Mouse (Mus musculus) cortical plate, adult 2 months (tissue): ENCODE measurements at regions not wholly inside any gene's neighbourhood (a gene's known extent, or its start where the extent isn't known, plus 50 kb on each side); places are given as distances from the start of the nearest gene placed in this dataset.

Source experiments
- H3K27ac ChIP-seq: fragments of 200-500 bp; 2 replicates; pipeline ENCODE4 v1.5.1; 2012; ENCODE audit warnings: low read length, control low read depth, inconsistent platforms; ENCODE audit not compliant: insufficient read depth
- H3K4me1 ChIP-seq: fragments of 200-500 bp; 2 replicates; pipeline ENCODE4 v1.6.1; 2011; ENCODE audit warnings: low read length; ENCODE audit not compliant: control insufficient read depth, insufficient read depth
- H3K4me3 ChIP-seq: fragments of 200-500 bp; 2 replicates; pipeline ENCODE4 v1.5.1; 2011; ENCODE audit warnings: mild to moderate bottlenecking, low read length, control low read depth; ENCODE audit not compliant: insufficient read depth
- CTCF ChIP-seq: fragments of 200-500 bp; IDR thresholded peaks from 2 replicates; pipeline ENCODE4 v1.5.1; 2011; ENCODE audit warnings: mild to moderate bottlenecking, control low read depth, low read length; ENCODE audit not compliant: insufficient read depth; ENCODE audit errors: extremely low read depth
- POLR2A ChIP-seq: fragments of 200-500 bp; IDR thresholded peaks from 2 replicates; pipeline ENCODE4 v1.6.1; 2011; ENCODE audit warnings: mild to moderate bottlenecking, low read length, control low read depth; ENCODE audit not compliant: insufficient read depth; ENCODE audit errors: extremely low read depth

- peaks cover 2% of the 10 kb centered on the region for H3K4me1 ChIP-seq
- H3K4me3 ChIP-seq = no peak overlapping the region
- H3K27ac ChIP-seq = no peak overlapping the region
- no peak for TF ChIP-seq CTCF
- no peak for TF ChIP-seq POLR2A
Observed at GRCm38 (mm10) chr11:32136066-32136465, 64.0 kb downstream of the Il9r start.

GRCm38 (mm10) chr11:32133996-32134395 lies 66.1 kb downstream of the Il9r start:
- no peak overlapping the region for H3K27ac ChIP-seq
- peaks cover 2% of the 10 kb centered on the region for H3K4me1 ChIP-seq
- no peak overlapping the region for H3K4me3 ChIP-seq
- TF ChIP-seq CTCF = no peak
- no peak for TF ChIP-seq POLR2A

GRCm38 (mm10) chr11:32132008-32132615 lies 68.0 kb downstream of the Il9r start:
- TF ChIP-seq POLR2A (no peak), CTCF (peak; percentile 25; the same call in 1 of the 2 replicates)
- Histone ChIP-seq H3K27ac (no peak overlapping the region), H3K4me1 (peaks cover 8% of the 10 kb centered on the region), H3K4me3 (no peak overlapping the region)

GRCm38 (mm10) chr11:32128551-32128950 lies 71.5 kb downstream of the Il9r start:
- Histone ChIP-seq H3K4me3 (no peak overlapping the region), H3K4me1 (peaks cover 8% of the 10 kb centered on the region), H3K27ac (peak overlapping the region; percentile 51)
- no peak for TF ChIP-seq CTCF
- TF ChIP-seq POLR2A = no peak

GRCm38 (mm10) chr11:32128018-32128417 lies 72.1 kb downstream of the Il9r start:
- Histone ChIP-seq H3K4me1 (peaks cover 8% of the 10 kb centered on the region), H3K27ac (peak overlapping the region; percentile 51), H3K4me3 (no peak overlapping the region)
- TF ChIP-seq POLR2A = no peak
- no peak for TF ChIP-seq CTCF

- Histone ChIP-seq H3K4me3 (no peak overlapping the region), H3K27ac (peak overlapping the region; percentile 51; the same call in 1 of the 2 replicates), H3K4me1 (peaks cover 8% of the 10 kb centered on the region)
- no peak for TF ChIP-seq CTCF
- no peak for TF ChIP-seq POLR2A
Observed at GRCm38 (mm10) chr11:32127401-32127817, 72.7 kb downstream of the Il9r start.

GRCm38 (mm10) chr11:32126786-32127185 lies 73.3 kb downstream of the Il9r start:
- Histone ChIP-seq H3K27ac (peak overlapping the region; percentile 51; the same call in 1 of the 2 replicates), H3K4me3 (no peak overlapping the region), H3K4me1 (peaks cover 8% of the 10 kb centered on the region)
- TF ChIP-seq POLR2A (no peak), CTCF (no peak)

GRCm38 (mm10) chr11:32126311-32126698 lies 73.8 kb downstream of the Il9r start:
- Histone ChIP-seq H3K4me1 (peaks cover 8% of the 10 kb centered on the region), H3K27ac (no peak overlapping the region), H3K4me3 (no peak overlapping the region)
- TF ChIP-seq POLR2A (no peak), CTCF (no peak)

- TF ChIP-seq POLR2A = no peak
- no peak for TF ChIP-seq CTCF
- Histone ChIP-seq H3K27ac (no peak overlapping the region), H3K4me3 (no peak overlapping the region), H3K4me1 (peaks cover 8% of the 10 kb centered on the region)
Observed at GRCm38 (mm10) chr11:32125586-32126310, 74.3 kb downstream of the Il9r start.

- H3K27ac ChIP-seq = no peak overlapping the region
- H3K4me3 ChIP-seq = no peak overlapping the region
- TF ChIP-seq POLR2A (no peak), CTCF (no peak)
- H3K4me1 ChIP-seq = peaks cover 14% of the 10 kb centered on the region
Observed at GRCm38 (mm10) chr11:32120596-32120995, 79.5 kb downstream of the Il9r start.
